Mouse (Mus musculus) kidney, embryonic 15.5 days (tissue): ENCODE data around the gene Smarcd3. TPM values are rescaled to one million over a fixed set of nuclear protein-coding genes. Genes with fewer than 3 reads are reported as not detected.
A peak's percentile ranks its signal among the peaks of the same experiment; 100 is the strongest.

ENCODE experiments used
- microRNA counts: library from miRNA; unstranded; fragments of <30 nt; microRNA quantifications from one replicate; lab custom pipeline; 2016
- microRNA-seq: library from miRNA; unstranded; fragments of <30 nt; microRNA quantifications from one replicate; pipeline ENCODE4, GENCODE M21; 2016
- polyA plus RNA-seq: library from polyadenylated mRNA; unstranded; fragments of >200 nt; fragmentation: Nextera tagmentation; extraction: Ambion mirVana; gene quantifications from 2 replicates; pipeline ENCODE4 v1.2.1, GENCODE M21; 2015

The Smarcd3 gene
- polyA plus RNA-seq, 1 experiment from 2014 or later = 33.4 TPM

MicroRNAs encoded within 50 kb of the gene (microRNA counts, 519-probe panel; counts per million panel counts)
- 2,156 counts per million, percentile 22 among the panel's probes with 10 or more counts for microRNA mmu-miR-671-3p (lab: Ali Mortazavi, UCI)
- 31.7 counts per million for microRNA mmu-miR-671-5p (lab: Ali Mortazavi, UCI)

Small RNA genes lying within 50 kb of the gene (microRNA-seq; reads per million reads assigned to microRNA genes)
- gene Mir671 = 361 reads per million, percentile 71 among the genes with 10 or more reads in this experiment

Other genes with a start within 250 kb of the Smarcd3 start
- gene Atg9b, start 232.3 kb downstream of the Smarcd3 start, polyA plus RNA-seq = 0.82 and 1.1 TPM in 2 replicates
- gene Abcb8, start 230.7 kb downstream of the Smarcd3 start, polyA plus RNA-seq = 59.2 and 62.0 TPM in 2 replicates
- 0.39 and 0.53 TPM in 2 replicates for gene Asic3, start 211.0 kb downstream of the Smarcd3 start, polyA plus RNA-seq
- 50.1 and 52.2 TPM in 2 replicates for gene Cdk5, start 200.9 kb downstream of the Smarcd3 start, polyA plus RNA-seq
- gene Slc4a2, start 200.6 kb downstream of the Smarcd3 start, polyA plus RNA-seq = 42.3 and 42.7 TPM in 2 replicates
- 116 and 125 TPM in 2 replicates for gene Fastk, start 179.1 kb downstream of the Smarcd3 start, polyA plus RNA-seq
- gene Tmub1, start 176.6 kb downstream of the Smarcd3 start, polyA plus RNA-seq = 25.2 and 26.5 TPM in 2 replicates
- 18.8 and 21.0 TPM in 2 replicates for gene Agap3, start 172.2 kb downstream of the Smarcd3 start, polyA plus RNA-seq
- 0.04 and 0.10 TPM in 2 replicates for gene Gbx1, start 97.2 kb downstream of the Smarcd3 start, polyA plus RNA-seq
- 0.61 and 0.67 TPM in 2 replicates for gene Asb10, start 83.4 kb downstream of the Smarcd3 start, polyA plus RNA-seq
- gene 4931409K22Rik, start 67.6 kb downstream of the Smarcd3 start, polyA plus RNA-seq = 0.23 TPM in 2 replicates
- gene Abcf2, start 46.9 kb downstream of the Smarcd3 start, polyA plus RNA-seq = 118 TPM in 2 replicates
- gene Chpf2, start 37.7 kb downstream of the Smarcd3 start, polyA plus RNA-seq = 23.2 and 24.7 TPM in 2 replicates
- gene Nub1, start 61.1 kb upstream of the Smarcd3 start, polyA plus RNA-seq = 40.3 and 41.2 TPM in 2 replicates
- 28.4 and 32.4 TPM in 2 replicates for gene Wdr86, start 106.3 kb upstream of the Smarcd3 start, polyA plus RNA-seq
- gene Crygn, start 133.6 kb upstream of the Smarcd3 start, polyA plus RNA-seq = 2.0 and 3.4 TPM in 2 replicates
- 204 and 221 TPM in 2 replicates for gene Rheb, start 218.2 kb upstream of the Smarcd3 start, polyA plus RNA-seq